Mouse (Mus musculus) small intestine, adult 2 months (tissue): ENCODE data around the gene Snx30.

Experiments used
- CTCF ChIP-seq: fragments of 200-500 bp; IDR thresholded peaks from 2 replicates; pipeline ENCODE4 v1.5.1; 2012; ENCODE audit warnings: low read depth, mild to moderate bottlenecking, control low read depth, inconsistent platforms, low read length, moderate library complexity, mixed read lengths; ENCODE audit not compliant: insufficient replicate concordance, insufficient read length; ENCODE audit errors: extremely low read depth
- POLR2A ChIP-seq: fragments of 200-500 bp; IDR thresholded peaks from 2 replicates; pipeline ENCODE4 v1.6.1; 2012; ENCODE audit warnings: low read depth, mild to moderate bottlenecking, control low read depth, inconsistent platforms, low read length, moderate library complexity

- TF ChIP-seq CTCF (no peak), POLR2A (no peak)
These were observed 20.7 kb downstream of the Snx30 start for GRCm38 (mm10) chr4:59826381-59826780.
